Mouse (Mus musculus): ENCODE measurements around the gene Gm11564. TPM values are rescaled to one million over a fixed set of nuclear protein-coding genes. Genes with fewer than 3 reads are reported as not detected.
"Not testable (repeated sequence)": the region's sequence is repeated elsewhere in the genome, so short reads cannot be mapped to it uniquely, and the experiment has no call there.

The Gm11564 gene
- polyA plus RNA-seq, 1 experiment from 2014 or later, result not detected

DNA sequence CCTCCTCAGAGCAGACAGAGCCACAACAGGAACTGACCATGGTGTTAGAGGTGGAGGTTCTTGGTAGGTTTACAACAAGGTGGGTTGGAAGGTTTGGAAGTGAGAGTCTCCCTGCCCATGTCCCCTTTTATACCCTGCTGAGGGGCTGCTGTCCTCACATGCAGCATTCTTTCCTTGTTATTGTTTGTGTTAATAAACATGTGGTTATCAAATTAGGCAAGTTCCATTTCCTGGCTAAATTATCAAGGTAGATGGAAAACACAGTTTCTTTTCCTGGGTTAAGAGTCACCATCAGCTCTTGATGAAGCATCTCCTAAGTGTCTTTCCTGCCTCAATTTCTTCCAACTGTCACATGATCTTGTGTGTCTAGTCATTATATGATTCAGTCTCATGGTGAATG lies 42.7 kb downstream of the Gm11564 start, which contains the start of gene Gm11595:
TSS of gene Gm11595 (minus strand) at position 101 of the 400 bp plus-strand sequence.
- H3K4me2 ChIP-seq (ENCODE audit: low read length); H3K27me3 ChIP-seq (ENCODE audit: control insufficient read depth, insufficient read depth, low read length); H3K36me3 ChIP-seq (ENCODE audit: control insufficient read depth, insufficient read depth, low read length); ATAC-seq (ENCODE audit: insufficient number of reproducible peaks, insufficient read depth, low FRiP score, low read depth); H3K9me3 ChIP-seq (ENCODE audit: control insufficient read depth, low read length); H3K27ac ChIP-seq (replicated peaks in 1 of 2; ENCODE audit: control insufficient read depth in 1 of 2, insufficient read depth in 1 of 2, low read depth in 2 of 2, low read length in 2 of 2); H3K4me1 ChIP-seq (ENCODE audit: control insufficient read depth in 2 of 2, insufficient read depth in 2 of 2, low read length in 2 of 2); H3K4me3 ChIP-seq (ENCODE audit: control insufficient read depth in 1 of 2, insufficient read depth in 1 of 2, low read depth in 1 of 2, low read length in 2 of 2); H3K9ac ChIP-seq (ENCODE audit: low read length): not testable (repeated sequence)

DNA sequence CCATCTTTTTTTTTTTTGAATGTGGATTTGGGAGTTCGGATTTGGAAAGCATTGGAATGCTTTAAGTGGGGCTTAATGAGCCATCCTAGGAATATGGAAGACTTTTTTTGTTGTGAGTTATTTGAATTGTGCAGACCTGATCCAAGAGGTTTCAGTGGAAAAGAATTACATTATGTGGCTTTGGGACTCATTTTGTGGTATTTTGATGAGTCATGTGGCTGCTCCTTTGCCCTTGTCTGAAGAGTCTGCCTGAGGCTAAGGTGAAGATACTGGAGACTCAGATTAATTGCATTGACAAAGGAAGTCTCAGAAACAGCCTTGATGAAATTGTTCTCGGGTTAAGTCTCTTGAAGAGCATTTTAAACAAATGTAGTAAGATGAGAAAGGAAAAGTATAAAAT lies 47.1 kb downstream of the Gm11564 start:
- ATAC-seq (ENCODE audit: insufficient number of reproducible peaks, insufficient read depth, low FRiP score, low read depth), result no peak
- H3K27ac ChIP-seq (replicated peaks in 1 of 2; ENCODE audit: control insufficient read depth in 1 of 2, insufficient read depth in 1 of 2, low read depth in 2 of 2, low read length in 2 of 2), result no peak overlapping the region
- no peaks in the 10 kb centered on the region for H3K27me3 ChIP-seq (ENCODE audit: control insufficient read depth, insufficient read depth, low read length)
- H3K4me2 ChIP-seq (ENCODE audit: low read length), result no peak overlapping the region
- H3K9me3 ChIP-seq (ENCODE audit: control insufficient read depth, low read length), result no peaks in the 10 kb centered on the region
- H3K4me3 ChIP-seq (ENCODE audit: control insufficient read depth in 1 of 2, insufficient read depth in 1 of 2, low read depth in 1 of 2, low read length in 2 of 2), result no peak overlapping the region
- H3K9ac ChIP-seq (ENCODE audit: low read length), result no peak overlapping the region
- no peaks in the 10 kb centered on the region for H3K36me3 ChIP-seq (ENCODE audit: control insufficient read depth, insufficient read depth, low read length)
- 70% methylated on average over 2 of the region's 2 CpGs for WGBS
- H3K4me1 ChIP-seq (ENCODE audit: control insufficient read depth in 2 of 2, insufficient read depth in 2 of 2, low read length in 2 of 2), result no peaks in the 10 kb centered on the region

Other genes starting within 250 kb of the Gm11564 start
- not detected in 2 replicates for gene Krtap3-1, start 249.0 kb downstream of the Gm11564 start, polyA plus RNA-seq (2014; fragmentation: Nextera tagmentation; extraction: Ambion mirVana)
- not detected in 2 replicates for gene Krtap1-5, start 234.7 kb downstream of the Gm11564 start, polyA plus RNA-seq (2014; fragmentation: Nextera tagmentation; extraction: Ambion mirVana)
- gene Krtap1-4, start 232.0 kb downstream of the Gm11564 start, polyA plus RNA-seq (2014; fragmentation: Nextera tagmentation; extraction: Ambion mirVana), result not detected in 2 replicates
- gene Krtap1-3, start 224.3 kb downstream of the Gm11564 start, polyA plus RNA-seq (2014; fragmentation: Nextera tagmentation; extraction: Ambion mirVana), result not detected in 2 replicates
- gene Krtap9-3, start 217.6 kb downstream of the Gm11564 start, polyA plus RNA-seq (2014; fragmentation: Nextera tagmentation; extraction: Ambion mirVana), result not detected in 2 replicates
- gene Gm11938, start 212.4 kb downstream of the Gm11564 start, polyA plus RNA-seq (2014; fragmentation: Nextera tagmentation; extraction: Ambion mirVana), result not detected in 2 replicates
- not detected in 2 replicates for gene Gm11937, start 205.5 kb downstream of the Gm11564 start, polyA plus RNA-seq (2014; fragmentation: Nextera tagmentation; extraction: Ambion mirVana)
- not detected in 2 replicates for gene Krtap2-4, start 200.8 kb downstream of the Gm11564 start, polyA plus RNA-seq (2014; fragmentation: Nextera tagmentation; extraction: Ambion mirVana)
- not detected in 2 replicates for gene Gm11562, start 195.2 kb downstream of the Gm11564 start, polyA plus RNA-seq (2014; fragmentation: Nextera tagmentation; extraction: Ambion mirVana)
- gene Krtap4-1, start 187.4 kb downstream of the Gm11564 start, polyA plus RNA-seq (2014; fragmentation: Nextera tagmentation; extraction: Ambion mirVana), result not detected in 2 replicates
- not detected in 2 replicates for gene Krtap4-2, start 180.6 kb downstream of the Gm11564 start, polyA plus RNA-seq (2014; fragmentation: Nextera tagmentation; extraction: Ambion mirVana)
- gene Krtap4-7, start 171.6 kb downstream of the Gm11564 start, polyA plus RNA-seq (2014; fragmentation: Nextera tagmentation; extraction: Ambion mirVana), result not detected in 2 replicates
- gene Gm11555, start 165.4 kb downstream of the Gm11564 start, polyA plus RNA-seq (2014; fragmentation: Nextera tagmentation; extraction: Ambion mirVana), result not detected in 2 replicates
- gene Gm11563, start 156.7 kb downstream of the Gm11564 start, polyA plus RNA-seq (2014; fragmentation: Nextera tagmentation; extraction: Ambion mirVana), result not detected in 2 replicates
- not detected in 2 replicates for gene Krtap4-6, start 149.7 kb downstream of the Gm11564 start, polyA plus RNA-seq (2014; fragmentation: Nextera tagmentation; extraction: Ambion mirVana)
- not detected in 2 replicates for gene Gm14190, start 124.9 kb downstream of the Gm11564 start, polyA plus RNA-seq (2014; fragmentation: Nextera tagmentation; extraction: Ambion mirVana)
- gene Gm14180, start 81.4 kb downstream of the Gm11564 start, polyA plus RNA-seq (2014; fragmentation: Nextera tagmentation; extraction: Ambion mirVana), result not detected in 2 replicates
- gene Gm11595, start 42.8 kb downstream of the Gm11564 start, polyA plus RNA-seq (2014; fragmentation: Nextera tagmentation; extraction: Ambion mirVana), result not detected in 2 replicates
- gene Krtap4-8, start 35.0 kb downstream of the Gm11564 start, polyA plus RNA-seq (2014; fragmentation: Nextera tagmentation; extraction: Ambion mirVana), result not detected in 2 replicates
- not detected in 2 replicates for gene Krtap4-9, start 30.5 kb downstream of the Gm11564 start, polyA plus RNA-seq (2014; fragmentation: Nextera tagmentation; extraction: Ambion mirVana)
- not detected in 2 replicates for gene Gm11596, start 22.2 kb downstream of the Gm11564 start, polyA plus RNA-seq (2014; fragmentation: Nextera tagmentation; extraction: Ambion mirVana)
- not detected in 2 replicates for gene Gm11569, start 16.7 kb downstream of the Gm11564 start, polyA plus RNA-seq (2014; fragmentation: Nextera tagmentation; extraction: Ambion mirVana)
- not detected in 2 replicates for gene Gm11554, start 11.2 kb downstream of the Gm11564 start, polyA plus RNA-seq (2014; fragmentation: Nextera tagmentation; extraction: Ambion mirVana)
- not detected in 2 replicates for gene Krtap4-13, start 5.8 kb downstream of the Gm11564 start, polyA plus RNA-seq (2014; fragmentation: Nextera tagmentation; extraction: Ambion mirVana)
- gene 2300003K06Rik, start 22.4 kb upstream of the Gm11564 start, polyA plus RNA-seq (2014; fragmentation: Nextera tagmentation; extraction: Ambion mirVana), result not detected in 2 replicates
- gene Krtap4-16, start 35.9 kb upstream of the Gm11564 start, polyA plus RNA-seq (2014; fragmentation: Nextera tagmentation; extraction: Ambion mirVana), result not detected in 2 replicates
- gene Gm11568, start 42.3 kb upstream of the Gm11564 start, polyA plus RNA-seq (2014; fragmentation: Nextera tagmentation; extraction: Ambion mirVana), result not detected in 2 replicates
- gene Gm11559, start 48.8 kb upstream of the Gm11564 start, polyA plus RNA-seq (2014; fragmentation: Nextera tagmentation; extraction: Ambion mirVana), result not detected in 2 replicates
- gene Krtap9-1, start 57.7 kb upstream of the Gm11564 start, polyA plus RNA-seq (2014; fragmentation: Nextera tagmentation; extraction: Ambion mirVana), result not detected in 2 replicates
- not detected in 2 replicates for gene Gm11567, start 63.5 kb upstream of the Gm11564 start, polyA plus RNA-seq (2014; fragmentation: Nextera tagmentation; extraction: Ambion mirVana)
- not detected in 2 replicates for gene Krtap31-1, start 92.3 kb upstream of the Gm11564 start, polyA plus RNA-seq (2014; fragmentation: Nextera tagmentation; extraction: Ambion mirVana)
- not detected in 2 replicates for gene Gm11565, start 99.1 kb upstream of the Gm11564 start, polyA plus RNA-seq (2014; fragmentation: Nextera tagmentation; extraction: Ambion mirVana)
- gene Krtap31-2, start 120.6 kb upstream of the Gm11564 start, polyA plus RNA-seq (2014; fragmentation: Nextera tagmentation; extraction: Ambion mirVana), result not detected in 2 replicates
- not detected in 2 replicates for gene Krtap9-5, start 132.8 kb upstream of the Gm11564 start, polyA plus RNA-seq (2014; fragmentation: Nextera tagmentation; extraction: Ambion mirVana)
- gene Krtap29-1, start 163.4 kb upstream of the Gm11564 start, polyA plus RNA-seq (2014; fragmentation: Nextera tagmentation; extraction: Ambion mirVana), result not detected in 2 replicates
- not detected in 2 replicates for gene Krtap16-1, start 170.9 kb upstream of the Gm11564 start, polyA plus RNA-seq (2014; fragmentation: Nextera tagmentation; extraction: Ambion mirVana)
- gene Krtap17-1, start 178.3 kb upstream of the Gm11564 start, polyA plus RNA-seq (2014; fragmentation: Nextera tagmentation; extraction: Ambion mirVana), result not detected in 2 replicates
- gene Krt33a, start 200.5 kb upstream of the Gm11564 start, polyA plus RNA-seq (2014; fragmentation: Nextera tagmentation; extraction: Ambion mirVana), result not detected in 2 replicates
- gene Krt33b, start 214.2 kb upstream of the Gm11564 start, polyA plus RNA-seq (2014; fragmentation: Nextera tagmentation; extraction: Ambion mirVana), result not detected in 2 replicates
- gene Krt34, start 225.9 kb upstream of the Gm11564 start, polyA plus RNA-seq (2014; fragmentation: Nextera tagmentation; extraction: Ambion mirVana), result not detected in 2 replicates
- not detected in 2 replicates for gene Krt31, start 234.9 kb upstream of the Gm11564 start, polyA plus RNA-seq (2014; fragmentation: Nextera tagmentation; extraction: Ambion mirVana)